Mouse (Mus musculus) urinary bladder, postnatal 36 days (tissue): ENCODE measurements around the gene Tssk6.
"Not testable (repeated sequence)": the region's sequence is repeated elsewhere in the genome, so short reads cannot be mapped to it uniquely, and the experiment has no call there.

ENCODE experiments used
- DNase-seq, 2 experiments: peaks; one replicate each; pipeline ENCODE4 v3.0.0; 2022; ENCODE audit warnings: low spot score in 2 of 2, mixed read lengths in 1 of 2

Tssk6 gene

DNA sequence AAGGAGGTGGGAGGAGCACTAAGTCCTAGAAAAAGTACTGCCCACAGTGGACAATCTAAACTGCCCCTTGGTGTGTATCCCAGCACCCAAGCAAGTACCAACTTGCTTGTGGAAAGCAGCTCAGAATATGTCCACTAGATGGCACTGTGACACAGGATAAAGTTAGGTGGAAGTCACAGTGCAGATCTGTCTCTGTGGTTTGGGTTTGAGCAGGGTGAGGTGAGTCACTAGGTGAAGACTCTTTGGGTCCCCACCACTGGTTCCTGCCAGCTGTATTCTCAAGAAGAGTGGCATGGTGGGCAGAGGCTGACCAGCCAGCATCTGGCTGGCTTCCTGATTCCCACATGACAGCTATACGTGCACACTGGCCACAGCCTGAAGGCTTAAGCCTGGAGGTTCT is 17.0 kb downstream of the Tssk6 start:
- peak; percentile 61 to 62 for DNase-seq

- DNase-seq, result peak in 1 of 2 experiments; percentile 52
Measured at GRCm38 (mm10) chr8:69919876-69920662, 18.1 kb downstream of the Tssk6 start.

- DNase-seq, result no peak
Measured at GRCm38 (mm10) chr8:69921141-69921540, 19.2 kb downstream of the Tssk6 start.

GRCm38 (mm10) chr8:69923986-69924385 is 22.0 kb downstream of the Tssk6 start:
- no peak for DNase-seq

GRCm38 (mm10) chr8:69926901-69927300 is 24.9 kb downstream of the Tssk6 start:
- no peak for DNase-seq

DNA sequence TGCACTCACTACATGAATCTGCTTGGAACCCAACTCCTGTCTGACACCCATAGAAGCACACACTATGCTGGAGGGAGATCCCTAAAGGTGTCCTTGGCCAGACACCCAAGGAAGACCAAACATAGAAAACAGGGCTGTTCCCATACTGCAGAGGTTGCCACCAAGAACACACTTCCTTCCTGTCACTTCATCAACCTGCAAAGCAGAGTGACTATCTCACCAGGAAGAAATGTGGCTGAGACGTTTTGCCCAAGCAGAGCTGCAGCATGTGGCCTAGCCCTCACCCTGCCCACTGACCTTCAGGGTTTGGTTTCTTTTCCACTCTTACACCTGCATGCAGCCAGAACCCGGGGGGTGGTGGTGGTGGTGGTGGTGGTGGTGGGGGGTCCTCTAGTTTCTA is 31.8 kb downstream of the Tssk6 start:
- DNase-seq, result no peak

DNA sequence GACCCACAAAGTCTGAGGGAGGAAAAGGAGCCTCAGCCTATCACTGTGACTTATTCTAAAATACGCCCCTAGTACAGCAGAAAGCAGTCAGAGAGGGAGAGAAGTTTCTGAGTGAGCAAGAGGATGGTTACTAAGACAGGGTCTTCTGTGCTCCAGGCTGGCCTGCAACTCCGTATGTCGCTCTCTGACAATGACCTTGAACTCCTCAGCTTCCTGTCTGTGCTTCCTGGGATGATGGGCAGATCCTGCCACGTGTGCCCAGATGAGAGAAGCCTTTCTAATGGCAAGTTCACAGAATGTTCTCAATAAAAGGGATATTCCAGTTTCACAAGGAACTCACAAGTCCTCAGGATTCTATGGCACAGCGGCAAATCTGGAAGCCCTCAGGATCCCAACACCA is 32.6 kb downstream of the Tssk6 start:
- no peak for DNase-seq

DNA sequence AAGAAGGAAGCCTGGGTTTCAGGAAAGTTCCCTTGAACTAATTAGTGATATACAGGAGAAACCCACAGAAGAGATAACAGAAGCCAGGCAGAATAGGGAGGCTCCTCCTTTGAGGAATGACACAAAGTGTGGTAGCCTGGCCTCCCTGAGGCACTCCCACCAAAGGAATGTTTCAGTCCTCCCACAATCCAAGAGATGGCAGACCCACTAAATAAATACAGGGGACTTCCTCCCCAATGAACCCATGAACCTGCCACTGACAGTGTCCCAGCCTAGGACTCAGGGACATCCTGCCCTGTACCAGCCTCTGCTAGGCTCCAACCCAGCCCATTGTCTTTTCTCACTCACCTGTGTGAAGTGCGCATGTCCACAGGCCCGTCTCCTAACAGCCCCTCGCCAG is 33.4 kb downstream of the Tssk6 start:
- DNase-seq, result no peak

DNA sequence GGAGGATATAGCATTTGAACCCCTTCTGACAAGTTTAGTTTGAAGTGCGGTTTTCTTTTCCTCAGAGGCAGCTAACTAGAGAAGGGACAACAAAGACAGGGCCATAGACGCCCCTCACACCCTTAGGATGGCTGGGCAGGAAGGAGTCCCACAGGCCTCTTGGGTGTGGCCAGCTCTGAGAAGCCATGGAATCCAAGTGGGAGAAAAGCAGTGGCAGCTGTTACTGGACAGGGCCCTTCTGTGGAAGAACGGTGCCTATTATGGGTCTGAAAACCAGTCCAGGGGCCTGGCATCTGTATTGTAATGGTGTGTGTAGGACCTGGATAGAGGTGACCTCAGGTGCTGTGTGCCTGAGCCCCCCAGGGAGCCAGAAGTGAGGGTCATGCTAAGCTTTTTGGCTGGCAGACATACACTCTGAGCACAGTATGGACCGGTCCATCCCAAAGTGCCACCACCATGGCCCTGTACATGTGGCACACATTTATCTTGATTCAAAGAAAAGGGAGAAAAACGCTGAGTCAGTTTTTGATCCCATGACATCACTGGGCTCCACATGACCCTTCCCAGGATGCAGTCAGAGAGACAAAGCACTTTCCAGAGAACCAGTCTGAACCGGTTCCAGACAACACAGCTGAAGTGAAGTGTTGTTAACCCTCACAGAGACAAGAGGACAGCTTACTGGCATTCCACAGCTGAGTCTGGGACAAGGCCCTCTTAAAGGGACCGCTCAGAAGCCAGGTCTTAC is 34.2 kb downstream of the Tssk6 start:
- DNase-seq, result peak in 1 of 2 experiments; percentile 28

DNA sequence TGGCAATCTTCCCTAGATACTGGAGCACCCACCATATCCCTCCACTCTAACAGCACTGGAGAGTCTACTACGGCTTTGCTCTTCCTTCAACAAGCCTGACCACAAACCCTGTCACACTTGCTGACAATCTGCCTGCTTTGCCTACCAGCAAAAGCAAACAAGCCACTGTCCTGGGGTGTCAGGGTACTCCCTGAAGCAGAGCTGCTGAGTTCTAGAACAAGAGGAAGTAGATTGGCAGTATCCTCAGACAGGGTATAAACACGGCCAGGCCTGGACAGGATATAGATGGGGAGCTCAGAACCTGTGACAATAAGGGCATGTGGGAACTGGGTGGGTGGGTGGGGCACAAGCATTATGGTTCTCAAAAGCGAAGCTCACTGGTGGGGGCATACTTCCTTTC is 35.5 kb downstream of the Tssk6 start:
- no peak for DNase-seq

DNA sequence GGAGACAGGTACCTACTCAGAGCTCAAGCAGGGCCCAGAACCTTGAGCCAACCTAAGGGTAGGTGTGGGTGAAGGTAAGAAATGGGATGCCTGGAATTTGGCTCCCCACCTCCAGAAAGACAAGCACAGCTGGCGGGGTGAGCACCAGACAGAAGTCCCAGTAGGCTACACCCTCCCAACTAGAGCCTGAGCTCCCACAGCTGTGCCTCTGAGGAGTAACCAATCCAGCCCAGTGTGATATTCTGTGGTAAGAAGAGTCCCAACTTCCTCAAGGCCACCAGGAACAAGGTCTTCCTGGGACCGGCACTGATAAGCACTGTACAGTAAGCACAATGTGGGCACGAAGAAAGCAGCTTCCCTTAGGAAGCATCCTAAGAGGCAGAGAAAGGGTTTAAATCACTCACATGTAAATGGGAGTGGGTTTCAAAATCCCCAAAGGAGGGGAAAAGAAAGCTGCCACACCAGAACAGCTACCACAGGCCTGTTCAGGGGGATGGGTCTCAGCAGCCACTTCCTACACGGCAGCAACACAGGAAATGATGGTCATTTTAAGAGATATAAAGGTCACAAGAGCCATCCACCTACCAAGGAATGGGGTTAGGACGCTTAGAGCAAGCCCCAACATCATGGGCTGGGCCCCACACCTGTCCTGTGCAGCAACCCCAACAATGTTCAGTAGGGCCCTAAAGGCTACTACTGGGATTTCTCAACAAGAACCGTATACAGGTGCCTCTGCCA is 36.4 kb downstream of the Tssk6 start:
- DNase-seq, result no peak

DNA sequence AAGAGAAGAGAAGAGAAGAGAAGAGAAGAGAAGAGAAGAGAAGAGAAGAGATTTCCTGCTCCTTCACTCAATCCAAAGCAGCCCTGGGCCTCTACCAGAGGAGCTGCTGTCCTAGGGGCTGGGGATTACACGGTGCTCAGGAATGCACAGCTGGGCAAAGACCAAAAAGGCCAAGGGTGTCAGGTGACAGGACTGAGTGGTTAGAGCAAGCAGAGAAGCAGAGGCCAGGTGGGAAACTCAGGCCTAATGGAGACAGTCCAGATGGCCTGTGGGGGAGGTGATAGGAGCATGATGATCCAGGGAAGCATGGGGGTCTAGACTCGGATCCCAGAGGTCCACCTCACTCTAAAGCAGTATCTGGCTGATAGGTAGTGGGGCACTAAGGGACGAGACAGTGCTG is 37.6 kb downstream of the Tssk6 start:
- no peak for DNase-seq

GRCm38 (mm10) chr8:69940386-69940785 is 38.4 kb downstream of the Tssk6 start:
- DNase-seq, result no peak

GRCm38 (mm10) chr8:69942495-69942894 is 40.5 kb downstream of the Tssk6 start:
- not testable (repeated sequence) for DNase-seq

- no peak for DNase-seq
Measured at GRCm38 (mm10) chr8:69950300-69950699, 48.3 kb downstream of the Tssk6 start.
